Mouse (Mus musculus) T-cell, adult 2 months (primary cell): ENCODE measurements at regions not wholly inside any gene's neighbourhood (a gene's known extent, or its start where the extent isn't known, plus 50 kb on each side); places are given as distances from the start of the nearest gene placed in this dataset.
A peak's percentile ranks its signal among the peaks of the same experiment; 100 is the strongest.

ENCODE experiments used
- DNase-seq: peaks from one replicate; pipeline ENCODE4 v3.0.0; 2022; ENCODE audit warnings: low spot score

- no peak for DNase-seq
Measured at GRCm38 (mm10) chr6:39283761-39284415, 77.3 kb upstream of the Kdm7a start.

GRCm38 (mm10) chr6:39278317-39278716 is 71.7 kb upstream of the Kdm7a start:
- no peak for DNase-seq

- DNase-seq = peak; percentile 81
Measured at GRCm38 (mm10) chr6:39274774-39275502, 68.3 kb upstream of the Kdm7a start.

- DNase-seq = no peak
Measured at GRCm38 (mm10) chr6:39273427-39273826, 66.8 kb upstream of the Kdm7a start.

- DNase-seq = no peak
Measured at GRCm38 (mm10) chr6:39270457-39270856, 63.9 kb upstream of the Kdm7a start.

GRCm38 (mm10) chr6:39269706-39270105 is 63.1 kb upstream of the Kdm7a start:
- no peak for DNase-seq

GRCm38 (mm10) chr6:39268647-39269428 is 62.2 kb upstream of the Kdm7a start:
- DNase-seq = peak; percentile 25

- DNase-seq = no peak
Measured at GRCm38 (mm10) chr6:39264722-39265121, 58.1 kb upstream of the Kdm7a start.

GRCm38 (mm10) chr6:39263615-39264014 is 57.0 kb upstream of the Kdm7a start:
- DNase-seq = no peak

GRCm38 (mm10) chr6:39261951-39262350 is 55.4 kb upstream of the Kdm7a start:
- DNase-seq = no peak

- DNase-seq = no peak
Measured at GRCm38 (mm10) chr6:39260480-39260879, 53.9 kb upstream of the Kdm7a start.

- peak; percentile 67 for DNase-seq
Measured at GRCm38 (mm10) chr6:39259129-39259528, 52.5 kb upstream of the Kdm7a start.

GRCm38 (mm10) chr6:39258656-39259055 is 52.1 kb upstream of the Kdm7a start:
- DNase-seq = peak; percentile 15

GRCm38 (mm10) chr6:39257667-39258395 is 51.2 kb upstream of the Kdm7a start:
- DNase-seq = peak; percentile 36

GRCm38 (mm10) chr6:39257111-39257571 is 50.6 kb upstream of the Kdm7a start:
- DNase-seq = peak; percentile 7

GRCm38 (mm10) chr6:39256304-39257103 is 49.9 kb upstream of the Kdm7a start:
- DNase-seq = peak; percentile 27
